Mouse (Mus musculus): ENCODE results near the gene Mpdu1. TPM values are rescaled to one million over a fixed set of nuclear protein-coding genes. Genes with fewer than 3 reads are reported as not detected.
"Not testable (repeated sequence)": the region's sequence is repeated elsewhere in the genome, so short reads cannot be mapped to it uniquely, and the experiment has no call there.

Gene Mpdu1
- polyA plus RNA-seq, 1 experiment = not detected

- under 1% methylated on average over 40 of the region's 50 CpGs for WGBS
- Histone ChIP-seq H3K27ac (ENCODE audit: insufficient read depth, low read depth, low read length) (peak overlapping the region; percentile 14; the same call in 1 of the 2 replicates), H3K4me3 (ENCODE audit: insufficient read depth, low read depth, low read length) (peak overlapping the region; percentile 61), H3K4me1 (ENCODE audit: control insufficient read depth, insufficient read depth, low read length) (no peaks in the 10 kb centered on the region)
- TF ChIP-seq CTCF (IDR thresholded peaks at IDR 0.05; ENCODE audit: insufficient read depth, low read depth, low read length) = no peak
These were observed 29.1 kb downstream of the Mpdu1 start for GRCm38 (mm10) chr11:69633128-69633866.

DNA sequence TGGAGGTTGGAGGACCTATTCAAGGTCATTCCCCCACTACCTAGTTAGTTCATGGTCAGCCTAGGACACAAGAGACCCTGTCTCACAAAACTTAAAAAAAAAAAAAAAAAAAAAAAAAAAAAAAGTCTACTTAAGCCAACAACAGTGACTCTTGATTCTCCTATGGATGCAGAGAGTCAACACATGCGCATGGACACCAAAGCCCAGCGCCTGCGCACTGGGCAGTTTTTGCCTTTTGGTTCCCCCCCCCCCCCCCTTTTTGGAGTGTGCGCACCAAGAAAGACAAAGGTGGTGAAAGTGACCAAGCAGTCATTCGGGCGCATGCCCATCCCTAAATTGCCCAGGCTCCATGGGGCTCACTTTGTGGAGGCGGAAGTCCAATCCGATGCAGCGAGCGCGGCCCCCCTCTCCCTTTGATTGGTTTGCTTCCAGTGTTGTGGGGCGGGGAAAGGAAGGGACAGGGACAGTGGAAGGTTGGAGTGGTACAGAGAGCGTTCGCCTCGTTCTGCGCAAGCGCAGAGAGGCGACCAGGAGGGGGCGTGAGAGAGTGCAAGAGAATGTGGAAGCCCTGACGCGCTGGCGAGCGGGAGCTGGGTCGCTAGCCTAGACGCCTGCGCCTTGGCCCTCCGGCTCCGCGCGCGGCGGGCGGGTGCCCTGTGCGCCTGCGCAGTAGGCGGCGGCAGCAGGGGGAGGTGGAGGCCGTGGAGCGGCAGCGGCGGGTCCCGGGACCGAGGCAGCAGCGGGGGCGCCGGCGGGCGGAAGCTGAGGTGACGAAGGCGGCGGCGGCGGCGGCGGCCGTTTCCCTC is 30.0 kb downstream of the Mpdu1 start, which contains the start of gene Fxr2:
TSS of gene Fxr2 (plus strand) at position 707 of the 806 bp plus-strand sequence.
- peak within 1 kb of the TSS; percentile 14; the same call in 1 of the 2 replicates for H3K27ac ChIP-seq (ENCODE audit: insufficient read depth, low read depth, low read length)
- WGBS = under 1% methylated on average over 51 of the region's 56 CpGs
- no peaks in the 10 kb centered on the region for H3K4me1 ChIP-seq (ENCODE audit: control insufficient read depth, insufficient read depth, low read length)
- TF ChIP-seq POLR2A (IDR thresholded peaks at IDR 0.05; ENCODE audit: insufficient read depth, low read depth, low read length) (peak; percentile 65), CTCF (IDR thresholded peaks at IDR 0.05; ENCODE audit: insufficient read depth, low read depth, low read length) (peak; percentile 34; the same call in 1 of the 2 replicates)
- peak within 1 kb of the TSS; percentile 61 for H3K4me3 ChIP-seq (ENCODE audit: insufficient read depth, low read depth, low read length)

GRCm38 (mm10) chr11:69629802-69630201 is 32.6 kb downstream of the Mpdu1 start:
- WGBS = 34% methylated on average over 1 of the region's 1 CpGs
- Histone ChIP-seq H3K4me1 (ENCODE audit: control insufficient read depth, insufficient read depth, low read length) (no peaks in the 10 kb centered on the region), H3K27ac (ENCODE audit: insufficient read depth, low read depth, low read length) (no peak overlapping the region), H3K4me3 (ENCODE audit: insufficient read depth, low read depth, low read length) (no peak overlapping the region)
- no peak for TF ChIP-seq CTCF (IDR thresholded peaks at IDR 0.05; ENCODE audit: insufficient read depth, low read depth, low read length)
- TF ChIP-seq POLR2A (IDR thresholded peaks at IDR 0.05; ENCODE audit: insufficient read depth, low read depth, low read length) = no peak

DNA sequence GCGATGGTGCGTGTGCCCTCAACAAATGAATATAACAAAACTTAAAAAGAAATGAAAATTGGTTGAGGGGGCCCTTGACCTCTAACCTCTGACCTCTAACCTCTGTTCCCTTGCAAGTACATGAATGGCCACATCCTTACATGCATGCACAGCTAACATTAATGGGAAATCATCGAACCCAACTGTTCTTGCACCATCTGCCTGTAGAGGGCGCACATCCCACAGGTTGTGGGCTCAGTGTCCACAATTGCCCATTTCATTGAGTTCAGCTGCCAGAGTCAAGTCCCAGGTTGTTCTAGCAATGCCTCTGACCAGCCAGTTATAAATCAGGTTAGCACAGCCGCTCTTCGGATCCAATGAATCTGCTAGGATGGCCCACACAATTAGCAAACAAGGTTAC is 34.2 kb downstream of the Mpdu1 start:
- H3K4me1 ChIP-seq (ENCODE audit: control insufficient read depth, insufficient read depth, low read length) = peaks cover 3% of the 10 kb centered on the region; the same call in 1 of the 2 replicates
- no peak overlapping the region for H3K27ac ChIP-seq (ENCODE audit: insufficient read depth, low read depth, low read length)
- no peak overlapping the region for H3K4me3 ChIP-seq (ENCODE audit: insufficient read depth, low read depth, low read length)
- 41% methylated on average over 6 of the region's 6 CpGs for WGBS
- TF ChIP-seq CTCF (IDR thresholded peaks at IDR 0.05; ENCODE audit: insufficient read depth, low read depth, low read length) (peak; percentile 61), POLR2A (IDR thresholded peaks at IDR 0.05; ENCODE audit: insufficient read depth, low read depth, low read length) (no peak)

DNA sequence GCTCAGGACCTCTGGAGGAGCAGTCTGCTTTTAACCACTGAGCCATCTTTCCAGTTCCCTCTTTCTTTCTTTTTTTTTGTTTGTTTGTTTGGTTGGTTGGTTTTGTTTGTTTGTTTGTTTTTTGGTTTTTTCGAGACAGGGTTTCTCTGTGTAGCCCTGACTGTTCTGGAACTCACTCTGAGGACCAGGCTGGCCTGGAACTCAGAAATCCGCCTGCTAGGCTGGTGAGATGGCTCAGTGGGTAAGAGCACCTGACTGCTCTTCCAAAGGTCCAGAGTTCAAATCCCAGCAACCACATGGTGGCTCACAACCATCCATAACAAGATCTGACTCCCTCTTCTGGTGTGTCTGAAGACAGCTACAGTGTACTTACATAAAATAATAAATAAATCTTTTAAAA is 38.1 kb downstream of the Mpdu1 start:
- not testable (repeated sequence) for H3K4me3 ChIP-seq (ENCODE audit: insufficient read depth, low read depth, low read length); H3K27ac ChIP-seq (ENCODE audit: insufficient read depth, low read depth, low read length); H3K4me1 ChIP-seq (ENCODE audit: control insufficient read depth, insufficient read depth, low read length)
- WGBS = 86% methylated on average over 2 of the region's 2 CpGs

- no peak overlapping the region for H3K27ac ChIP-seq (ENCODE audit: insufficient read depth, low read depth, low read length)
- TF ChIP-seq CTCF (IDR thresholded peaks at IDR 0.05; ENCODE audit: insufficient read depth, low read depth, low read length) (no peak), POLR2A (IDR thresholded peaks at IDR 0.05; ENCODE audit: insufficient read depth, low read depth, low read length) (no peak)
- WGBS = 75% methylated on average over 4 of the region's 4 CpGs
These were observed 39.4 kb downstream of the Mpdu1 start for GRCm38 (mm10) chr11:69623006-69623405.

GRCm38 (mm10) chr11:69622406-69622805 is 40.0 kb downstream of the Mpdu1 start:
- Histone ChIP-seq H3K4me1 (ENCODE audit: control insufficient read depth, insufficient read depth, low read length) (peaks cover 8% of the 10 kb centered on the region; the same call in 1 of the 2 replicates), H3K27ac (ENCODE audit: insufficient read depth, low read depth, low read length) (no peak overlapping the region), H3K4me3 (ENCODE audit: insufficient read depth, low read depth, low read length) (peak overlapping the region; percentile 71)
- WGBS = 13% methylated on average over 6 of the region's 6 CpGs
- TF ChIP-seq POLR2A (IDR thresholded peaks at IDR 0.05; ENCODE audit: insufficient read depth, low read depth, low read length) (no peak), CTCF (IDR thresholded peaks at IDR 0.05; ENCODE audit: insufficient read depth, low read depth, low read length) (no peak)

More at GRCm38 (mm10) chr11:69623006-69623405, 39.4 kb downstream of the Mpdu1 start:
- H3K4me3 ChIP-seq (ENCODE audit: insufficient read depth, low read depth, low read length) = no peak overlapping the region
- peaks cover 8% of the 10 kb centered on the region; the same call in 1 of the 2 replicates for H3K4me1 ChIP-seq (ENCODE audit: control insufficient read depth, insufficient read depth, low read length)

- Histone ChIP-seq H3K4me1 (ENCODE audit: control insufficient read depth, insufficient read depth, low read length) (peaks cover 8% of the 10 kb centered on the region; the same call in 1 of the 2 replicates), H3K4me3 (ENCODE audit: insufficient read depth, low read depth, low read length) (peak within 1 kb of the TSS; percentile 71), H3K27ac (ENCODE audit: insufficient read depth, low read depth, low read length) (peak within 1 kb of the TSS; percentile 52; the same call in 1 of the 2 replicates)
- TF ChIP-seq CTCF (IDR thresholded peaks at IDR 0.05; ENCODE audit: insufficient read depth, low read depth, low read length) (no peak), POLR2A (IDR thresholded peaks at IDR 0.05; ENCODE audit: insufficient read depth, low read depth, low read length) (no peak)
- WGBS = 2% methylated on average over 20 of the region's 20 CpGs
These were observed 40.7 kb downstream of the Mpdu1 start, which contains the start of gene Sat2 for GRCm38 (mm10) chr11:69621571-69622268. Sat2 (plus strand) TSS chr11:69622024.

Data from olfactory bulb, adult 2 months (tissue).